Mouse (Mus musculus) forebrain, embryonic 12.5 days (tissue): ENCODE results near the gene Trhde. TPM values are rescaled to one million over a fixed set of nuclear protein-coding genes. Genes with fewer than 3 reads are reported as not detected.

Source experiments
- ATAC-seq: fragments of 200-750 bp; cut with Nextera tagmentation; 2 replicates; pipeline ENCODE4 v1.8.0; 2017; ENCODE audit warnings: moderate TSS enrichment; ENCODE audit not compliant: low FRiP score
- H3K27ac ChIP-seq: fragments of 300-500 bp; sonication (generic); 2 replicates; pipeline ENCODE4 v1.5.1; 2016; ENCODE audit warnings: mild to moderate bottlenecking
- H3K27me3 ChIP-seq: fragments of 300-500 bp; sonication (generic); 2 replicates; pipeline ENCODE4 v1.6.1; 2016; ENCODE audit warnings: mild to moderate bottlenecking
- H3K36me3 ChIP-seq: fragments of 300-500 bp; sonication (generic); replicated peaks from 2 replicates; pipeline ENCODE4 v1.6.1; 2016; ENCODE audit warnings: mild to moderate bottlenecking
- H3K4me1 ChIP-seq: fragments of 300-500 bp; sonication (generic); 2 replicates; pipeline ENCODE4 v1.6.1; 2016
- H3K4me2 ChIP-seq: fragments of 300-500 bp; sonication (generic); 2 replicates; pipeline ENCODE4 v1.6.1; 2016; ENCODE audit warnings: mild to moderate bottlenecking, moderate library complexity
- H3K4me3 ChIP-seq: fragments of 300-500 bp; sonication (generic); replicated peaks from 2 replicates; pipeline ENCODE4 v1.5.1; 2016; ENCODE audit warnings: mild to moderate bottlenecking
- H3K9ac ChIP-seq: fragments of 300-500 bp; sonication (generic); 2 replicates; pipeline ENCODE4 v1.6.1; 2016; ENCODE audit warnings: mild to moderate bottlenecking
- H3K9me3 ChIP-seq: fragments of 300-500 bp; sonication (generic); 2 replicates; pipeline ENCODE4 v1.6.1; 2016
- WGBS: fragments of 180-500 bp; shearing (Covaris S2); methylation state at CpG from one replicate; pipeline ENCODE4 v1.1.7; 2016; 5-methylcytosine and 5-hydroxymethylcytosine counted together
- polyA plus RNA-seq: library from polyadenylated mRNA; unstranded; fragments of >200 nt; fragmentation: Nextera tagmentation; extraction: Ambion mirVana; gene quantifications from 2 replicates; pipeline ENCODE4 v1.2.1, GENCODE M21; 2016

Gene Trhde
- polyA plus RNA-seq, 1 experiment from 2014 or later = 0.96 TPM

GRCm38 (mm10) chr10:114796872-114797271 is 5.2 kb downstream of the Trhde start:
- H3K9me3 ChIP-seq = no peaks in the 10 kb centered on the region
- peaks cover 31% of the 10 kb centered on the region for H3K27me3 ChIP-seq
- H3K4me3 ChIP-seq = no peak overlapping the region
- H3K27ac ChIP-seq = no peak overlapping the region
- H3K9ac ChIP-seq = no peak overlapping the region
- H3K4me1 ChIP-seq = peaks cover 4% of the 10 kb centered on the region
- 83% methylated on average over 5 of the region's 5 CpGs for WGBS
- no peak for ATAC-seq
- no peak overlapping the region for H3K4me2 ChIP-seq
- H3K36me3 ChIP-seq = no peaks in the 10 kb centered on the region

- peaks cover 5% of the 10 kb centered on the region for H3K27me3 ChIP-seq
- no peaks in the 10 kb centered on the region for H3K36me3 ChIP-seq
- H3K9ac ChIP-seq = no peak overlapping the region
- no peak overlapping the region for H3K4me3 ChIP-seq
- no peak overlapping the region for H3K27ac ChIP-seq
- H3K4me2 ChIP-seq = no peak overlapping the region
- H3K9me3 ChIP-seq = no peaks in the 10 kb centered on the region
- 65% methylated on average over 6 of the region's 6 CpGs for WGBS
- H3K4me1 ChIP-seq = no peaks in the 10 kb centered on the region
- no peak for ATAC-seq
These were observed 7.9 kb downstream of the Trhde start for GRCm38 (mm10) chr10:114794214-114794613.

- Histone ChIP-seq H3K27me3 (no peaks in the 10 kb centered on the region), H3K36me3 (no peaks in the 10 kb centered on the region), H3K9ac (no peak overlapping the region), H3K4me2 (no peak overlapping the region), H3K9me3 (no peaks in the 10 kb centered on the region), H3K27ac (no peak overlapping the region), H3K4me3 (no peak overlapping the region), H3K4me1 (no peaks in the 10 kb centered on the region)
- no peak for ATAC-seq
- 76% methylated on average over 4 of the region's 4 CpGs for WGBS
These were observed 36.2 kb downstream of the Trhde start for GRCm38 (mm10) chr10:114765914-114766313.

GRCm38 (mm10) chr10:114762125-114762524 is 40.0 kb downstream of the Trhde start:
- no peak for ATAC-seq
- H3K4me2 ChIP-seq = no peak overlapping the region
- no peak overlapping the region for H3K4me3 ChIP-seq
- no peaks in the 10 kb centered on the region for H3K36me3 ChIP-seq
- no peak overlapping the region for H3K9ac ChIP-seq
- H3K4me1 ChIP-seq = no peaks in the 10 kb centered on the region
- 89% methylated on average over 7 of the region's 7 CpGs for WGBS
- H3K9me3 ChIP-seq = no peaks in the 10 kb centered on the region
- H3K27me3 ChIP-seq = no peaks in the 10 kb centered on the region
- H3K27ac ChIP-seq = no peak overlapping the region

- H3K9ac ChIP-seq = no peak overlapping the region
- H3K9me3 ChIP-seq = no peaks in the 10 kb centered on the region
- no peak for ATAC-seq
- H3K4me1 ChIP-seq = no peaks in the 10 kb centered on the region
- no peaks in the 10 kb centered on the region for H3K27me3 ChIP-seq
- no peak overlapping the region for H3K27ac ChIP-seq
- H3K36me3 ChIP-seq = no peaks in the 10 kb centered on the region
- no peak overlapping the region for H3K4me3 ChIP-seq
- 79% methylated on average over 3 of the region's 3 CpGs for WGBS
- no peak overlapping the region for H3K4me2 ChIP-seq
These were observed 42.9 kb downstream of the Trhde start for GRCm38 (mm10) chr10:114759240-114759639.

GRCm38 (mm10) chr10:114758614-114759013 is 43.5 kb downstream of the Trhde start:
- H3K9ac ChIP-seq = no peak overlapping the region
- 92% methylated on average over 9 of the region's 9 CpGs for WGBS
- H3K4me3 ChIP-seq = no peak overlapping the region
- H3K4me2 ChIP-seq = no peak overlapping the region
- ATAC-seq = no peak
- H3K4me1 ChIP-seq = no peaks in the 10 kb centered on the region
- H3K27ac ChIP-seq = no peak overlapping the region
- H3K27me3 ChIP-seq = no peaks in the 10 kb centered on the region
- no peaks in the 10 kb centered on the region for H3K36me3 ChIP-seq
- no peaks in the 10 kb centered on the region for H3K9me3 ChIP-seq

- Histone ChIP-seq H3K36me3 (no peaks in the 10 kb centered on the region), H3K9me3 (no peaks in the 10 kb centered on the region), H3K27ac (no peak overlapping the region), H3K4me3 (no peak overlapping the region), H3K4me1 (no peaks in the 10 kb centered on the region), H3K27me3 (no peaks in the 10 kb centered on the region), H3K9ac (no peak overlapping the region), H3K4me2 (no peak overlapping the region)
- ATAC-seq = no peak
- WGBS = 70% methylated on average over 15 of the region's 15 CpGs
These were observed 59.1 kb downstream of the Trhde start for GRCm38 (mm10) chr10:114742755-114743705.

GRCm38 (mm10) chr10:114739916-114740315 is 62.2 kb downstream of the Trhde start:
- Histone ChIP-seq H3K27me3 (no peaks in the 10 kb centered on the region), H3K4me2 (no peak overlapping the region), H3K4me1 (no peaks in the 10 kb centered on the region), H3K9me3 (no peaks in the 10 kb centered on the region), H3K4me3 (no peak overlapping the region), H3K36me3 (no peaks in the 10 kb centered on the region), H3K9ac (no peak overlapping the region), H3K27ac (no peak overlapping the region)
- no peak for ATAC-seq
- 95% methylated on average over 5 of the region's 5 CpGs for WGBS

GRCm38 (mm10) chr10:114737581-114737980 is 64.5 kb downstream of the Trhde start:
- Histone ChIP-seq H3K4me2 (no peak overlapping the region), H3K27me3 (no peaks in the 10 kb centered on the region), H3K9me3 (no peaks in the 10 kb centered on the region), H3K4me3 (no peak overlapping the region), H3K36me3 (no peaks in the 10 kb centered on the region), H3K4me1 (no peaks in the 10 kb centered on the region), H3K27ac (no peak overlapping the region), H3K9ac (no peak overlapping the region)
- no peak for ATAC-seq
- 93% methylated on average over 2 of the region's 2 CpGs for WGBS

GRCm38 (mm10) chr10:114736377-114736776 is 65.7 kb downstream of the Trhde start:
- no peak for ATAC-seq
- no peak overlapping the region for H3K4me2 ChIP-seq
- no peaks in the 10 kb centered on the region for H3K9me3 ChIP-seq
- H3K9ac ChIP-seq = no peak overlapping the region
- H3K27me3 ChIP-seq = no peaks in the 10 kb centered on the region
- no peak overlapping the region for H3K27ac ChIP-seq
- no peaks in the 10 kb centered on the region for H3K4me1 ChIP-seq
- 92% methylated on average over 3 of the region's 3 CpGs for WGBS
- no peaks in the 10 kb centered on the region for H3K36me3 ChIP-seq
- no peak overlapping the region for H3K4me3 ChIP-seq

GRCm38 (mm10) chr10:114735678-114736077 is 66.4 kb downstream of the Trhde start:
- Histone ChIP-seq H3K4me3 (no peak overlapping the region), H3K4me2 (no peak overlapping the region), H3K4me1 (no peaks in the 10 kb centered on the region), H3K36me3 (no peaks in the 10 kb centered on the region), H3K9me3 (no peaks in the 10 kb centered on the region), H3K27ac (no peak overlapping the region), H3K27me3 (no peaks in the 10 kb centered on the region), H3K9ac (no peak overlapping the region)
- ATAC-seq = no peak
- WGBS = 81% methylated on average over 5 of the region's 5 CpGs

GRCm38 (mm10) chr10:114735111-114735510 is 67.0 kb downstream of the Trhde start:
- Histone ChIP-seq H3K27ac (no peak overlapping the region), H3K4me1 (no peaks in the 10 kb centered on the region), H3K9ac (no peak overlapping the region), H3K27me3 (no peaks in the 10 kb centered on the region), H3K9me3 (no peaks in the 10 kb centered on the region), H3K36me3 (no peaks in the 10 kb centered on the region), H3K4me3 (no peak overlapping the region), H3K4me2 (no peak overlapping the region)
- no peak for ATAC-seq
- WGBS = 91% methylated on average over 2 of the region's 2 CpGs

- Histone ChIP-seq H3K9me3 (no peaks in the 10 kb centered on the region), H3K27ac (no peak overlapping the region), H3K4me3 (no peak overlapping the region), H3K9ac (no peak overlapping the region), H3K4me1 (no peaks in the 10 kb centered on the region), H3K36me3 (no peaks in the 10 kb centered on the region), H3K4me2 (no peak overlapping the region), H3K27me3 (no peaks in the 10 kb centered on the region)
- 59% methylated on average over 2 of the region's 2 CpGs for WGBS
- peak; percentile 53; the same call in 1 of the 2 replicates for ATAC-seq
These were observed 76.5 kb downstream of the Trhde start for GRCm38 (mm10) chr10:114725591-114725990.
